Mouse (Mus musculus) liver, adult 2 months (tissue): ENCODE data around the gene Gprc5a. TPM values are rescaled to one million over a fixed set of nuclear protein-coding genes. Genes with fewer than 3 reads are reported as not detected.
A peak's percentile ranks its signal among the peaks of the same experiment; 100 is the strongest.

Source experiments
- DNase-seq: peaks from one replicate; pipeline ENCODE4 v3.0.0-alpha.2; 2011; ENCODE audit warnings: low read depth, low spot score; ENCODE audit errors: extremely low read depth
- H3K27ac ChIP-seq: fragments of 200-500 bp; replicated peaks from 2 replicates; pipeline ENCODE4 v1.5.1; 2012; ENCODE audit warnings: low read depth, mild to moderate bottlenecking, control low read depth, inconsistent platforms, low read length; ENCODE audit not compliant: insufficient read depth
- H3K27me3 ChIP-seq: fragments of 200-500 bp; 2 replicates; pipeline ENCODE4 v1.6.1; 2012; ENCODE audit warnings: mild to moderate bottlenecking, moderate library complexity, low read length, inconsistent platforms; ENCODE audit not compliant: control insufficient read depth, insufficient read depth
- H3K36me3 ChIP-seq: fragments of 200-500 bp; 2 replicates; pipeline ENCODE4 v1.6.1; 2012; ENCODE audit warnings: low read length, inconsistent platforms; ENCODE audit not compliant: control insufficient read depth, insufficient read depth
- H3K4me1 ChIP-seq: fragments of 200-500 bp; 2 replicates; pipeline ENCODE4 v1.6.1; 2011; ENCODE audit warnings: low read length; ENCODE audit not compliant: control insufficient read depth, insufficient read depth
- H3K4me3 ChIP-seq: fragments of 200-500 bp; 2 replicates; pipeline ENCODE4 v1.5.1; 2011; ENCODE audit warnings: low read depth, mild to moderate bottlenecking, control low read depth, low read length, moderate library complexity; ENCODE audit not compliant: insufficient read depth
- H3K79me2 ChIP-seq: fragments of 200-500 bp; 2 replicates; pipeline ENCODE4 v1.6.1; 2012; ENCODE audit warnings: inconsistent platforms, mild to moderate bottlenecking, low read length, moderate library complexity; ENCODE audit not compliant: control insufficient read depth, insufficient read depth
- H3K9ac ChIP-seq: fragments of 200-500 bp; 2 replicates; pipeline ENCODE4 v1.6.1; 2012; ENCODE audit warnings: low read depth, mild to moderate bottlenecking, control low read depth, inconsistent platforms, low read length
- CTCF ChIP-seq: fragments of 200-500 bp; IDR thresholded peaks from 2 replicates; pipeline ENCODE4 v1.5.1; 2011; ENCODE audit warnings: low read depth, low read length, control low read depth
- POLR2A ChIP-seq: fragments of 200-500 bp; IDR thresholded peaks from 2 replicates; pipeline ENCODE4 v1.6.1; 2011; ENCODE audit warnings: low read length, control low read depth; ENCODE audit not compliant: insufficient read depth; ENCODE audit errors: extremely low read depth
- WGBS: fragments of 180-500 bp; shearing (Covaris S2); methylation state at CpG from one replicate; pipeline ENCODE4 v1.1.7; 2018; 5-methylcytosine and 5-hydroxymethylcytosine counted together
- polyA plus RNA-seq: library from polyadenylated mRNA; depleted of rRNA; stranded (reverse); fragments of >200 nt; gene quantifications from 2 replicates; pipeline ENCODE4 v1.2.3, GENCODE M21; 2012; rRNA removed
- total RNA-seq: library from RNA; depleted of rRNA; stranded (reverse); fragments of >200 nt; gene quantifications from 2 replicates; pipeline ENCODE4 v1.2.3, GENCODE M21; 2014; rRNA removed

The Gprc5a gene
- total RNA-seq: not detected in 2 replicates
- 0.11 and 0.22 TPM in 2 replicates for polyA plus RNA-seq

- Histone ChIP-seq H3K4me1 (no peaks in the 10 kb centered on the region), H3K27ac (no peak within 1 kb of the TSS), H3K27me3 (no peaks in the 10 kb centered on the region), H3K79me2 (no peaks in the 10 kb centered on the region), H3K4me3 (peak within 1 kb of the TSS; percentile 64), H3K36me3 (no peaks in the 10 kb centered on the region), H3K9ac (peak within 1 kb of the TSS; percentile 42)
- TF ChIP-seq CTCF (no peak), POLR2A (no peak)
- 2% methylated on average over 44 of the region's 44 CpGs for WGBS
- peak; percentile 51 for DNase-seq
Observed at GRCm38 (mm10) chr6:135065236-135065957, at the start of gene Gprc5a. TSS of gene Gprc5a (plus strand) at chr6:135065651.

GRCm38 (mm10) chr6:135017211-135017610 lies 48.2 kb upstream of the Gprc5a start:
- Histone ChIP-seq H3K27ac (no peak overlapping the region), H3K27me3 (no peaks in the 10 kb centered on the region), H3K4me3 (no peak overlapping the region), H3K36me3 (peaks cover 71% of the 10 kb centered on the region), H3K4me1 (peaks cover 3% of the 10 kb centered on the region; the same call in 1 of the 2 replicates), H3K79me2 (peaks cover under 1% of the 10 kb centered on the region; the same call in 1 of the 2 replicates), H3K9ac (no peak overlapping the region)
- TF ChIP-seq CTCF (no peak), POLR2A (no peak)
- no peak for DNase-seq
- 88% methylated on average over 11 of the region's 11 CpGs for WGBS

DNA sequence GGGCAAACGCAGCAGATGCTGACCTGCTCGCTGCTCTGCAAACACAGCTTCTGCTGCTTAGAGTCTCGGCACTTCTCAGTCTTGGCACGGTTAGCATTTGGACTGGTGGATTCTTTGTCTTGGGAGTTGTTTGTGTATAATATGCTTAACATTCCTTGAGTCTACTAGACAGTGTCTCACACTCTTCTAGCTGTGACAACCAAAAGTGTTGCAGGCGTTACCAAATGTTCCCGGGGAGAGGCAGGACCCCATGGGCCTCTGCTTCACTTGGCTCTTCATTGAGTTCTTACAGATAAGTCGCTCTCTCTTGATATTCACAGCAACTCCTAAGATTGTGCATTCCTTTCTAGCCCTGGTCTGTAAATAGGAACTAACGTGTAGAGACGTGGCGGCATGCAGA lies 45.9 kb upstream of the Gprc5a start:
- Histone ChIP-seq H3K27me3 (no peaks in the 10 kb centered on the region), H3K27ac (no peak overlapping the region), H3K4me1 (no peaks in the 10 kb centered on the region), H3K4me3 (no peak overlapping the region), H3K9ac (no peak overlapping the region), H3K36me3 (peaks cover 82% of the 10 kb centered on the region), H3K79me2 (no peaks in the 10 kb centered on the region)
- TF ChIP-seq CTCF (no peak), POLR2A (no peak)
- 93% methylated on average over 10 of the region's 10 CpGs for WGBS
- no peak for DNase-seq

- no peaks in the 10 kb centered on the region for H3K4me1 ChIP-seq
- 87% methylated on average over 3 of the region's 3 CpGs for WGBS
Observed at GRCm38 (mm10) chr6:135021633-135022032, 43.8 kb upstream of the Gprc5a start.

DNA sequence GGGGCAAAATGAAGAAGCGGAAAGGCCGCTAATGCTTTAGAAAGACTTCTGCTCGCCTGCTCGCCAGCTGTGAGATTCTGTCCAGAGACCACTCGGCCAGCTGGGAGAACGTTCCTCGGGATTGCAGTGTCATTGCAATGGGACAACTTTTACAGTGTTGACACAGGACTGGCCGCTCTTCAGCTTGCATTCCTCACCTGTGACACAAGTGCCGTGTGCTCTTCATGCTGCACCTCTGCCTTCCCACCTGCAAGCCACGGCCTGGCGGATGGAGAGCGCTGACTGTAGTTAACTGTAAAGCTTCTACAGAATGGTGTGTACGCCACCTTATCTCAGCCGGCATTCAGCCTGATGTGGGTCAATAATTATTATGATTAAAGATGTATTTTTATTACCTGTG lies 42.1 kb upstream of the Gprc5a start:
- no peak overlapping the region for H3K27ac ChIP-seq
- no peak overlapping the region for H3K4me3 ChIP-seq
- peaks cover 47% of the 10 kb centered on the region for H3K36me3 ChIP-seq
- H3K79me2 ChIP-seq: no peaks in the 10 kb centered on the region
- DNase-seq: no peak
- WGBS: 87% methylated on average over 14 of the region's 14 CpGs
- H3K27me3 ChIP-seq: no peaks in the 10 kb centered on the region
- TF ChIP-seq CTCF: no peak
- no peak for TF ChIP-seq POLR2A
- no peaks in the 10 kb centered on the region for H3K4me1 ChIP-seq
- H3K9ac ChIP-seq: no peak overlapping the region

More at GRCm38 (mm10) chr6:135021633-135022032, 43.8 kb upstream of the Gprc5a start:
- H3K79me2 ChIP-seq: no peaks in the 10 kb centered on the region
- H3K4me3 ChIP-seq: no peak overlapping the region
- no peak for DNase-seq
- no peak for TF ChIP-seq POLR2A
- TF ChIP-seq CTCF: no peak
- H3K27ac ChIP-seq: no peak overlapping the region
- H3K27me3 ChIP-seq: no peaks in the 10 kb centered on the region
- no peak overlapping the region for H3K9ac ChIP-seq
- H3K36me3 ChIP-seq: peaks cover 64% of the 10 kb centered on the region
